Mouse (Mus musculus) hindbrain, postnatal 0 days (tissue): Measurements from ENCODE around the gene Tspan17. TPM values are rescaled to one million over a fixed set of nuclear protein-coding genes. Genes with fewer than 3 reads are reported as not detected.

Experiments used
- ATAC-seq: fragments of 200-750 bp; cut with Nextera tagmentation; 2 replicates; pipeline ENCODE4 v1.8.0; 2017; ENCODE audit warnings: mild to moderate bottlenecking, moderate TSS enrichment, moderate library complexity
- DNase-seq: peaks from one replicate; pipeline ENCODE4 v3.0.0-alpha.2; 2015; ENCODE audit warnings: low spot score
- H3K27ac ChIP-seq: fragments of 300-500 bp; sonication (generic); 2 replicates; pipeline ENCODE4 v1.5.1; 2014; ENCODE audit warnings: mild to moderate bottlenecking
- H3K27me3 ChIP-seq: fragments of 300-500 bp; sonication (generic); 2 replicates; pipeline ENCODE4 v1.6.1; 2014; ENCODE audit warnings: low read length, mixed read lengths; ENCODE audit not compliant: insufficient read depth
- H3K36me3 ChIP-seq: fragments of 300-500 bp; sonication (generic); 2 replicates; pipeline ENCODE4 v1.6.1; 2014; ENCODE audit warnings: low read length, mixed read lengths; ENCODE audit not compliant: insufficient read depth
- H3K4me1 ChIP-seq: fragments of 300-500 bp; sonication (generic); 2 replicates; pipeline ENCODE4 v1.6.1; 2014; ENCODE audit warnings: antibody characterized with exemption, low read length, mixed read lengths; ENCODE audit not compliant: insufficient read depth
- H3K4me2 ChIP-seq: fragments of 300-500 bp; sonication (generic); 2 replicates; pipeline ENCODE4 v1.6.1; 2014; ENCODE audit warnings: low read depth, mild to moderate bottlenecking, low read length, moderate library complexity, mixed read lengths
- H3K4me3 ChIP-seq: fragments of 300-500 bp; sonication (generic); 2 replicates; pipeline ENCODE4 v1.5.1; 2014; ENCODE audit warnings: low read length
- H3K9ac ChIP-seq: fragments of 300-500 bp; sonication (generic); replicated peaks from 2 replicates; pipeline ENCODE4 v1.6.1; 2014; ENCODE audit warnings: mild to moderate bottlenecking, low read length, moderate library complexity, mixed read lengths
- H3K9me3 ChIP-seq: fragments of 300-500 bp; sonication (generic); 2 replicates; pipeline ENCODE4 v1.6.1; 2016; ENCODE audit warnings: low read length, mixed read lengths
- CTCF ChIP-seq: IDR thresholded peaks from 2 replicates; pipeline ENCODE4 v1.5.1; 2016; ENCODE audit warnings: antibody characterized with exemption, control low read depth, low read depth
- WGBS: fragments of 180-500 bp; shearing (Covaris S2); extraction: QIAGEN DNeasy Blood & Tissue Kit; methylation state at CpG from one replicate; pipeline ENCODE4 v1.1.7; 2014; 5-methylcytosine and 5-hydroxymethylcytosine counted together
- polyA plus RNA-seq: library from polyadenylated mRNA; unstranded; fragments of >200 nt; fragmentation: Nextera tagmentation; extraction: Ambion mirVana; gene quantifications from 2 replicates; pipeline ENCODE4 v1.2.1, GENCODE M21; 2015
- total RNA-seq: library from RNA; depleted of rRNA; stranded (reverse); fragments of >200 nt; gene quantifications from 2 replicates; pipeline ENCODE4 v1.2.3, GENCODE M21; 2014

The Tspan17 gene
- total and polyA plus RNA-seq, 2 experiments from 2014 or later, result 60.5 to 143 TPM

GRCm38 (mm10) chr13:54756156-54756712 is 32.9 kb upstream of the Tspan17 start:
- 85% methylated on average over 8 of the region's 8 CpGs for WGBS
- H3K27me3 ChIP-seq, result no peaks in the 10 kb centered on the region
- no peak overlapping the region for H3K9ac ChIP-seq
- peaks cover 36% of the 10 kb centered on the region for H3K4me1 ChIP-seq
- no peak overlapping the region for H3K4me2 ChIP-seq
- ATAC-seq (no peak), DNase-seq (no peak)
- H3K27ac ChIP-seq, result peak overlapping the region; percentile 92
- no peak overlapping the region for H3K4me3 ChIP-seq
- TF ChIP-seq CTCF, result no peak
- no peaks in the 10 kb centered on the region for H3K36me3 ChIP-seq
- H3K9me3 ChIP-seq, result no peaks in the 10 kb centered on the region

GRCm38 (mm10) chr13:54757093-54757830 is 31.9 kb upstream of the Tspan17 start:
- no peak for TF ChIP-seq CTCF
- DNase-seq (peak; percentile 87), ATAC-seq (no peak)
- Histone ChIP-seq H3K9me3 (no peaks in the 10 kb centered on the region), H3K4me1 (peaks cover 34% of the 10 kb centered on the region), H3K4me2 (peak overlapping the region; percentile 56), H3K27ac (peak overlapping the region; percentile 92), H3K4me3 (peak overlapping the region; percentile 38), H3K36me3 (no peaks in the 10 kb centered on the region), H3K9ac (peak overlapping the region; percentile 46), H3K27me3 (no peaks in the 10 kb centered on the region)
- WGBS, result 23% methylated on average over 10 of the region's 10 CpGs

GRCm38 (mm10) chr13:54758045-54758755 is 31.0 kb upstream of the Tspan17 start:
- under 1% methylated on average over 43 of the region's 43 CpGs for WGBS
- Histone ChIP-seq H3K4me1 (peaks cover 32% of the 10 kb centered on the region), H3K36me3 (no peaks in the 10 kb centered on the region), H3K27ac (peak overlapping the region; percentile 92), H3K4me2 (peak overlapping the region; percentile 56), H3K27me3 (no peaks in the 10 kb centered on the region), H3K4me3 (peak overlapping the region; percentile 38), H3K9ac (peak overlapping the region; percentile 46), H3K9me3 (no peaks in the 10 kb centered on the region)
- DNase-seq (peak; percentile 97), ATAC-seq (peak; percentile 88)
- peak; percentile 95 for TF ChIP-seq CTCF

GRCm38 (mm10) chr13:54758756-54759470 is 30.3 kb upstream of the Tspan17 start:
- ATAC-seq, result no peak; the same call in 1 of the 2 replicates
- no peak for DNase-seq
- Histone ChIP-seq H3K4me3 (peak overlapping the region; percentile 38), H3K27me3 (no peaks in the 10 kb centered on the region), H3K4me2 (peak overlapping the region; percentile 56), H3K9ac (peak overlapping the region; percentile 17), H3K27ac (peak overlapping the region; percentile 92), H3K36me3 (no peaks in the 10 kb centered on the region), H3K9me3 (no peaks in the 10 kb centered on the region), H3K4me1 (peaks cover 32% of the 10 kb centered on the region)
- WGBS, result under 1% methylated on average over 29 of the region's 29 CpGs
- TF ChIP-seq CTCF, result no peak

GRCm38 (mm10) chr13:54759496-54759895 is 29.7 kb upstream of the Tspan17 start:
- Histone ChIP-seq H3K36me3 (no peaks in the 10 kb centered on the region), H3K9ac (peak overlapping the region; percentile 17), H3K4me1 (peaks cover 34% of the 10 kb centered on the region), H3K27me3 (no peaks in the 10 kb centered on the region), H3K9me3 (no peaks in the 10 kb centered on the region), H3K4me3 (no peak overlapping the region), H3K4me2 (peak overlapping the region; percentile 56), H3K27ac (peak overlapping the region; percentile 92)
- ATAC-seq (no peak), DNase-seq (no peak)
- 9% methylated on average over 7 of the region's 7 CpGs for WGBS
- TF ChIP-seq CTCF, result no peak

GRCm38 (mm10) chr13:54760164-54760795 is 28.9 kb upstream of the Tspan17 start:
- 47% methylated on average over 8 of the region's 8 CpGs for WGBS
- peaks cover 28% of the 10 kb centered on the region for H3K4me1 ChIP-seq

More at GRCm38 (mm10) chr13:54760164-54760795, 28.9 kb upstream of the Tspan17 start:
- Histone ChIP-seq H3K9me3 (no peaks in the 10 kb centered on the region), H3K36me3 (no peaks in the 10 kb centered on the region), H3K4me3 (no peak overlapping the region), H3K27me3 (no peaks in the 10 kb centered on the region), H3K9ac (no peak overlapping the region), H3K27ac (peak overlapping the region; percentile 92), H3K4me2 (no peak overlapping the region)
- ATAC-seq (no peak), DNase-seq (peak; percentile 63)
- TF ChIP-seq CTCF, result no peak
